In the genomic region with DNA sequence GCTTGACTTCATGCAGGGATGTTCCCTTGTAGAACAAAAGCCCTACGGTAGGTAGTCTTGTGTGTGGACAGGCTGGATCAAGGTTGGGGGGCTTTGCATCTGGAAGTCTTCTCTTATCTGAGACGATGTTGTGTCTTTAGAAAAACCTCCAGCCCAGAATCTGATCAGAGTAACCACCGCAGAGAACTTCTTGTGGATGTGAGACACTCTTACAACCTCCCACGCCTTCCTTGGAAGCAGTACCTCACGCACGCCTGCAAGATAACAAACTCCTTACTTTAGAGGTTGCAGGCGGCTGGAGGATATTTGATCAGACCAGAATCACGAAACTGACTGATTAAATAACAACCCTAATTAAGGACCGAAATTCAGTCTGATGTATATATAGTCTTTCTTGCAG, we compare ENCODE assay signal across 22 mouse cellular contexts. TPM values are rescaled to one million over a fixed set of nuclear protein-coding genes. Genes with fewer than 3 reads are reported as not detected.
"Had no signal": no experiment of that assay in that cellular context is flagged by ENCODE, and none has a peak within 500 bp of the region (broad histone marks: within the 10 kb centered on the region; RNA-seq: fewer than 3 reads in every experiment).

No protein-coding gene starts in this region.

- H3K27me3 ChIP-seq: limb, embryonic 15.5 days; liver, embryonic 12.5 days; midbrain, embryonic 15.5 days; neural tube, embryonic 12.5 days; stomach, embryonic 15.5 days had no signal

- H3K27ac ChIP-seq: limb, embryonic 15.5 days; liver, embryonic 12.5 days; midbrain, embryonic 10.5 days; midbrain, embryonic 15.5 days; neural tube, embryonic 12.5 days; stomach, embryonic 15.5 days had no signal

- DNase-seq: kidney, postnatal 14 days; lung, embryonic 14.5 days; lung, postnatal 10 days; lung, postnatal 4 days; thymus, postnatal 4 days had no signal

- ATAC-seq: liver, embryonic 12.5 days; midbrain, embryonic 15.5 days had no signal

- H3K9me3 ChIP-seq: limb, embryonic 15.5 days; liver, embryonic 12.5 days; midbrain, embryonic 10.5 days; midbrain, embryonic 15.5 days; neural tube, embryonic 12.5 days; stomach, embryonic 15.5 days had no signal

- H3K9ac ChIP-seq: limb, embryonic 15.5 days; liver, embryonic 12.5 days; lung, embryonic 14.5 days; midbrain, embryonic 15.5 days; neural tube, embryonic 12.5 days; stomach, embryonic 15.5 days had no signal

- H3K4me3 ChIP-seq: limb, embryonic 15.5 days; liver, embryonic 12.5 days; midbrain, embryonic 10.5 days; midbrain, embryonic 15.5 days; neural tube, embryonic 12.5 days; stomach, embryonic 15.5 days had no signal

- H3K4me2 ChIP-seq: limb, embryonic 15.5 days; liver, embryonic 12.5 days; lung, embryonic 14.5 days; midbrain, embryonic 15.5 days; neural tube, embryonic 12.5 days; stomach, embryonic 15.5 days had no signal

- H3K36me3 ChIP-seq: limb, embryonic 15.5 days; liver, embryonic 12.5 days; midbrain, embryonic 10.5 days; midbrain, embryonic 15.5 days; neural tube, embryonic 12.5 days; stomach, embryonic 15.5 days had no signal

- H3K4me1 ChIP-seq: liver, embryonic 12.5 days; midbrain, embryonic 10.5 days; neural tube, embryonic 12.5 days; stomach, embryonic 15.5 days had no signal

RNA-seq across cellular contexts. Expression of gene Gm26657, which starts 19.5 kb away (rescaled TPM):
- total RNA-seq: layer of hippocampus, adult 8-10 months; layer of hippocampus, postnatal 14 days; left cerebral cortex, adult 18-20 months; left cerebral cortex, postnatal 14 days; megakaryocyte, adult 5-6 weeks; monocyte, adult 5-6 weeks; neutrophil, adult 5-6 weeks had no signal
- polyA plus RNA-seq: large intestine, adult 2 months; limb, embryonic 11.5 days; limb, embryonic 15.5 days; liver, embryonic 12.5 days; liver, embryonic 16.5 days; lung, embryonic 14.5 days; midbrain, embryonic 10.5 days; midbrain, embryonic 15.5 days; neural tube, embryonic 12.5 days; spleen, adult 2 months; stomach, embryonic 15.5 days had no signal

RNA-seq across cellular contexts. Expression of gene Actl7b, which starts 20.8 kb away (rescaled TPM):
- polyA plus RNA-seq: large intestine, adult 2 months; limb, embryonic 11.5 days; limb, embryonic 15.5 days; liver, embryonic 12.5 days; liver, embryonic 16.5 days; lung, embryonic 14.5 days; midbrain, embryonic 10.5 days; midbrain, embryonic 15.5 days; neural tube, embryonic 12.5 days; spleen, adult 2 months; stomach, embryonic 15.5 days had no signal

RNA-seq across cellular contexts. Expression of gene Actl7a, which starts 22.8 kb away (rescaled TPM):
- total RNA-seq: layer of hippocampus, adult 8-10 months; layer of hippocampus, postnatal 14 days; left cerebral cortex, adult 18-20 months; left cerebral cortex, postnatal 14 days; megakaryocyte, adult 5-6 weeks; monocyte, adult 5-6 weeks; neutrophil, adult 5-6 weeks had no signal
- polyA plus RNA-seq: large intestine, adult 2 months; limb, embryonic 11.5 days; limb, embryonic 15.5 days; liver, embryonic 12.5 days; liver, embryonic 16.5 days; lung, embryonic 14.5 days; midbrain, embryonic 10.5 days; midbrain, embryonic 15.5 days; neural tube, embryonic 12.5 days; spleen, adult 2 months; stomach, embryonic 15.5 days had no signal
